Mouse (Mus musculus) embryonic fibroblast, embryonic 13.5 days (primary cell): ENCODE results near the gene Hmmr.

Experiments
- CTCF ChIP-seq: IDR thresholded peaks from 2 replicates; pipeline ENCODE4 v1.5.1; 2011; ENCODE audit warnings: mild to moderate bottlenecking, control low read depth, low read length, moderate library complexity, borderline replicate concordance; ENCODE audit not compliant: insufficient read depth
- POLR2A ChIP-seq: IDR thresholded peaks from 2 replicates; pipeline ENCODE4 v1.6.1; 2011; ENCODE audit warnings: low read depth, mild to moderate bottlenecking, control low read depth, low read length, moderate library complexity

DNA sequence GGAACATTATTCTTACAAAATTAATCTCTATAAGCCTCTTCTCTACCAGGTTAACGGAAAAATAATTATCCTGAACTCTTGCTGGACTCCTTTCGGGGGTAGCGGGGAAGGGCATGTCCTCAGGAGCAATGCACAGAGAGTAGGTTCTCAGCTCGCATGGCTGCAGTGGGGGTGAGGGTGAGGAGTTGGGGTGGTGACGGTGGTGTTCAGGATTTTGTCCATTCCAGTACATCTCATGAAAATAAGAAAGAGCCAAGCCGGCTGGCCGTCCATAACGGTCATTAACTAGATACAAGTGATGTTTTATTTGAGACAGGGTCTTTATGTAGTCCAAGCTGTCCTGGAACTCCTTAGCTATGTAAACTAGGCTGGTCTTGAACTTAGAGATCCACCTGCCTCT, 22.7 kb upstream of the Hmmr start:
- TF ChIP-seq POLR2A (no peak; the same call in 1 of the 2 replicates), CTCF (no peak)
